Mouse (Mus musculus): ENCODE data around the gene Srp14. TPM values are rescaled to one million over a fixed set of nuclear protein-coding genes. Genes with fewer than 3 reads are reported as not detected.

Srp14 gene
- total RNA-seq, 1 experiment from 2014 or later, result 192 TPM

GRCm38 (mm10) chr2:118445696-118446674, 33.5 kb downstream of the Srp14 start:
- ATAC-seq (replicated peaks; ENCODE audit: low read depth, poor library complexity, severe bottlenecking), result no peak

GRCm38 (mm10) chr2:118442723-118443122, 36.8 kb downstream of the Srp14 start:
- no peak for ATAC-seq (replicated peaks; ENCODE audit: low read depth, poor library complexity, severe bottlenecking)

- no peak for ATAC-seq (replicated peaks; ENCODE audit: low read depth, poor library complexity, severe bottlenecking)
These were observed 37.3 kb downstream of the Srp14 start for GRCm38 (mm10) chr2:118442172-118442571.

GRCm38 (mm10) chr2:118431589-118431988, 47.9 kb downstream of the Srp14 start:
- peak; percentile 65; the same call in 1 of the 2 replicates for ATAC-seq (replicated peaks; ENCODE audit: low read depth, poor library complexity, severe bottlenecking)

- no peak for ATAC-seq (replicated peaks; ENCODE audit: low read depth, poor library complexity, severe bottlenecking)
These were observed 48.9 kb downstream of the Srp14 start for GRCm38 (mm10) chr2:118430630-118431029.

GRCm38 (mm10) chr2:118429297-118429696, 50.2 kb downstream of the Srp14 start:
- ATAC-seq (replicated peaks; ENCODE audit: low read depth, poor library complexity, severe bottlenecking), result peak; percentile 36; the same call in 1 of the 2 replicates

GRCm38 (mm10) chr2:118428296-118428695, 51.2 kb downstream of the Srp14 start:
- no peak for ATAC-seq (replicated peaks; ENCODE audit: low read depth, poor library complexity, severe bottlenecking)

Other genes starting within 250 kb of the Srp14 start
- gene Fsip1, start 222.7 kb downstream of the Srp14 start, total RNA-seq (2017), result 0.23 TPM in 1 of 2 replicates, not detected in the other
- not detected in 2 replicates for gene Gpr176, start 106.3 kb downstream of the Srp14 start, total RNA-seq (2017)
- 14.8 and 21.7 TPM in 2 replicates for gene Eif2ak4, start 91.1 kb downstream of the Srp14 start, total RNA-seq (2017)
- gene Bmf, start 70.0 kb upstream of the Srp14 start, total RNA-seq (2017), result 0.37 and 0.44 TPM in 2 replicates
- gene Bub1b, start 118.5 kb upstream of the Srp14 start, total RNA-seq (2017), result 103 and 106 TPM in 2 replicates
- gene Pak6, start 183.6 kb upstream of the Srp14 start, total RNA-seq (2017), result 1.1 and 1.7 TPM in 2 replicates
- 0.09 and 0.19 TPM in 2 replicates for gene Ankrd63, start 224.3 kb upstream of the Srp14 start, total RNA-seq (2017)
- gene Plcb2, start 248.7 kb upstream of the Srp14 start, total RNA-seq (2017), result 34.5 and 42.0 TPM in 2 replicates